Mouse (Mus musculus) heart, postnatal 10 days (tissue): ENCODE measurements at regions not wholly inside any gene's neighbourhood (a gene's known extent, or its start where the extent isn't known, plus 50 kb on each side); places are given as distances from the start of the nearest gene placed in this dataset.

Experiments
- DNase-seq, 2 experiments: peaks; one replicate each; pipeline ENCODE4 v3.0.0; 2021
- intact Hi-C: fragments of 180-260 bp; cut with DNase I; formaldehyde crosslinking; loops from one replicate; pipeline ENCODE4 v1.15.1; 2025

- intact Hi-C loops: no loop called here
- DNase-seq: no peak
Observed at GRCm38 (mm10) chr14:98937933-98938332, 56.2 kb downstream of the Rpl36a-ps1 start.

- intact Hi-C loops: no loop called here
- no peak for DNase-seq
Observed at GRCm38 (mm10) chr14:98937373-98937772, 56.7 kb downstream of the Rpl36a-ps1 start.

- no peak for DNase-seq
- intact Hi-C loops: no loop called here
Observed at GRCm38 (mm10) chr14:98933371-98933916, 60.7 kb downstream of the Rpl36a-ps1 start.

- peak; percentile 52 to 59 for DNase-seq
Observed at GRCm38 (mm10) chr14:98929276-98929675, 64.8 kb downstream of the Rpl36a-ps1 start.

GRCm38 (mm10) chr14:98908234-98908633 lies 85.9 kb downstream of the Rpl36a-ps1 start:
- intact Hi-C loops: no loop called here
- peak; percentile 8 to 12 for DNase-seq

More at GRCm38 (mm10) chr14:98929276-98929675, 64.8 kb downstream of the Rpl36a-ps1 start:
- intact Hi-C loops: no loop called here

- intact Hi-C loops: no loop called here
Observed at GRCm38 (mm10) chr14:98898876-98899275, 95.2 kb downstream of the Rpl36a-ps1 start.

GRCm38 (mm10) chr14:98897390-98897789 lies 96.7 kb downstream of the Rpl36a-ps1 start:
- intact Hi-C loops: no loop called here
- DNase-seq: no peak

More at GRCm38 (mm10) chr14:98898876-98899275, 95.2 kb downstream of the Rpl36a-ps1 start:
- DNase-seq: no peak

- DNase-seq: no peak
- intact Hi-C loops: no loop called here
Observed at GRCm38 (mm10) chr14:98895933-98896332, 98.2 kb downstream of the Rpl36a-ps1 start.

- no peak for DNase-seq
- intact Hi-C loops: no loop called here
Observed at GRCm38 (mm10) chr14:98892670-98893069, 101.4 kb downstream of the Rpl36a-ps1 start.

- DNase-seq: no peak
- intact Hi-C loops: no loop called here
Observed at GRCm38 (mm10) chr14:98891252-98891947, 102.7 kb downstream of the Rpl36a-ps1 start.

- intact Hi-C loops: no loop called here
- no peak for DNase-seq
Observed at GRCm38 (mm10) chr14:98887588-98887987, 106.5 kb downstream of the Rpl36a-ps1 start.

GRCm38 (mm10) chr14:98886982-98887381 lies 107.1 kb downstream of the Rpl36a-ps1 start:
- no peak for DNase-seq
- intact Hi-C loops: no loop called here

- no peak for DNase-seq
- intact Hi-C loops: no loop called here
Observed at GRCm38 (mm10) chr14:98882586-98882985, 111.5 kb downstream of the Rpl36a-ps1 start.

GRCm38 (mm10) chr14:98877956-98878355 lies 116.2 kb downstream of the Rpl36a-ps1 start:
- DNase-seq: peak; percentile 32 to 37
- intact Hi-C loops: no loop called here

GRCm38 (mm10) chr14:98873446-98873845 lies 120.7 kb downstream of the Rpl36a-ps1 start:
- intact Hi-C loops: no loop called here

GRCm38 (mm10) chr14:98869888-98870287 lies 124.2 kb downstream of the Rpl36a-ps1 start:
- intact Hi-C loops: no loop called here
- DNase-seq: no peak

More at GRCm38 (mm10) chr14:98873446-98873845, 120.7 kb downstream of the Rpl36a-ps1 start:
- no peak for DNase-seq

GRCm38 (mm10) chr14:98866880-98867279 lies 127.2 kb downstream of the Rpl36a-ps1 start:
- DNase-seq: no peak
- intact Hi-C loops: no loop called here

- no peak for DNase-seq
- intact Hi-C loops: no loop called here
Observed at GRCm38 (mm10) chr14:98864001-98864400, 130.1 kb downstream of the Rpl36a-ps1 start.

GRCm38 (mm10) chr14:98863598-98863997 lies 130.5 kb downstream of the Rpl36a-ps1 start:
- intact Hi-C loops: no loop called here
- DNase-seq: no peak

- intact Hi-C loops: no loop called here
- DNase-seq: no peak
Observed at GRCm38 (mm10) chr14:98862095-98862735, 131.9 kb downstream of the Rpl36a-ps1 start.

- DNase-seq: no peak
- intact Hi-C loops: no loop called here
Observed at GRCm38 (mm10) chr14:98858801-98859200, 135.3 kb downstream of the Rpl36a-ps1 start.

- no peak for DNase-seq
- intact Hi-C loops: no loop called here
Observed at GRCm38 (mm10) chr14:98848500-98848899, 145.6 kb downstream of the Rpl36a-ps1 start.
